Mouse (Mus musculus): ENCODE results near the gene Galk1. TPM values are rescaled to one million over a fixed set of nuclear protein-coding genes. Genes with fewer than 3 reads are reported as not detected.

Galk1 gene
- polyA plus RNA-seq, 1 experiment from 2014 or later = 387 TPM

DNA sequence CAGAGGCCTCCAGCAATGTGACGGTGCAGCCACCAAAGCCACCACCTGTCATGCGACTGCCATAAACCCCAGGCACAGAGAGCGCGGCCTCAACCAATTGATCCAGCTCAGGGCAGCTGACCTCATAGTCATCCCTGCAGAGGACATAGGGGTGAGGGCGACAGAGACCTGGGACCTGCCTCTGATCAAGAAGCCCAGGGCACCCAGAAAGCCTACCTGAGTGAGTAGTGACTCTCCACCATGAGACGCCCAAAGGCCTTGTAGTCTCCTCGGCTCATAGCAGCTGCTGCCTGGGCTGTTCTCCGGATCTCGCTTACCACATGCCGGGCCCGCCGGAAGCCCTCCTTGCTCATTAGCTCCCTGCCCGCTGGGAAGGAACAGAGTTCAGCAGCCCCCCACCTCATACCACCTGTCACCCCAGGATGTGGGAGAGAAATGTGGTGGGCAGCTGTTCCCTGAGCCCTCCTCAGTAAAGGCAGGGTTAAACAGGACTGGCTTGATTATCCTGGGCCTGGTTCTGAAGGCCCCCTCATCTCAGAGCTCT lies 3.6 kb downstream of the Galk1 start:
- 0 out of 2 replicates have a peak, but pooled peaks have one; percentile 5 for ATAC-seq
- H3K36me3 ChIP-seq (ENCODE audit: control insufficient read depth, insufficient read depth) = peaks cover 41% of the 10 kb centered on the region
- no peak for TF ChIP-seq CTCF (IDR thresholded peaks at IDR 0.05; ENCODE audit: low read depth)
- H3K9me3 ChIP-seq (ENCODE audit: control insufficient read depth) = no peaks in the 10 kb centered on the region
- peak overlapping the region; percentile 95 for H3K27ac ChIP-seq (ENCODE audit: low read depth, low read length)
- peaks cover 17% of the 10 kb centered on the region for H3K4me1 ChIP-seq (replicated peaks; ENCODE audit: control insufficient read depth, insufficient read depth, low read length)
- no peak overlapping the region for H3K4me2 ChIP-seq (replicated peaks; ENCODE audit: low read depth)
- 81% methylated on average over 13 of the region's 13 CpGs for WGBS
- no peak overlapping the region for H3K4me3 ChIP-seq (ENCODE audit: low read depth, low read length)
- no peak overlapping the region for H3K9ac ChIP-seq (ENCODE audit: low read depth, low read length)
- no peaks in the 10 kb centered on the region for H3K27me3 ChIP-seq (replicated peaks; ENCODE audit: control insufficient read depth, insufficient read depth, low read length)

DNA sequence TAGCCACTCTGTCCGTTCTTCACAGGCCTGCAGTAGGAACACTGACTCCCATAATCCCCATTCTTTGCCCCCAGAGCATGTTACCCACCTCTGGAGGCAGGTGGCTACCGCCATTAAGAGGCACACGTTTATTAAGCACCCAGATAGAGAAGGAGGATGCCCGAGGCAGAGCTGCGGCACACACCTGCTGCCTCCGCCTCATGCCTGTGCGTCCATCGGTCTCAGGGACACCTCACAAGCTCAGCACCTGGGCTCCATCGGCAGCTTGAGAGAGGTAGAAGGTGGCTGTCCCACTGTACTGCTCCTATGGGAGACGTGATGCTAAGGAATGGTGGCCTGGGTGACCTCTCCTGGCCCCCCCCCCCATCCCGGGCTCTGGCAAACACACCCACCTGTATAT lies 4.1 kb downstream of the Galk1 start:
- WGBS = 66% methylated on average over 11 of the region's 11 CpGs
- no peak for TF ChIP-seq CTCF (IDR thresholded peaks at IDR 0.05; ENCODE audit: low read depth)

GRCm38 (mm10) chr11:116007095-116007850 lies 5.2 kb downstream of the Galk1 start:
- Histone ChIP-seq H3K4me3 (ENCODE audit: low read depth, low read length) (no peak overlapping the region), H3K4me1 (replicated peaks; ENCODE audit: control insufficient read depth, insufficient read depth, low read length) (peaks cover 11% of the 10 kb centered on the region; the same call in 1 of the 2 replicates), H3K9me3 (ENCODE audit: control insufficient read depth) (no peaks in the 10 kb centered on the region), H3K4me2 (replicated peaks; ENCODE audit: low read depth) (peak overlapping the region; percentile 65; the same call in 1 of the 2 replicates), H3K27me3 (replicated peaks; ENCODE audit: control insufficient read depth, insufficient read depth, low read length) (no peaks in the 10 kb centered on the region), H3K27ac (ENCODE audit: low read depth, low read length) (peak overlapping the region; percentile 95), H3K36me3 (ENCODE audit: control insufficient read depth, insufficient read depth) (peaks cover 41% of the 10 kb centered on the region), H3K9ac (ENCODE audit: low read depth, low read length) (no peak overlapping the region; the same call in 1 of the 2 replicates)
- ATAC-seq = no peak
- 72% methylated on average over 28 of the region's 28 CpGs for WGBS
- no peak for TF ChIP-seq CTCF (IDR thresholded peaks at IDR 0.05; ENCODE audit: low read depth)

More for the DNA sequence above, 4.1 kb downstream of the Galk1 start:
- Histone ChIP-seq H3K36me3 (ENCODE audit: control insufficient read depth, insufficient read depth) (peaks cover 41% of the 10 kb centered on the region), H3K27ac (ENCODE audit: low read depth, low read length) (peak overlapping the region; percentile 95), H3K4me1 (replicated peaks; ENCODE audit: control insufficient read depth, insufficient read depth, low read length) (peaks cover 17% of the 10 kb centered on the region), H3K4me3 (ENCODE audit: low read depth, low read length) (no peak overlapping the region), H3K9me3 (ENCODE audit: control insufficient read depth) (no peaks in the 10 kb centered on the region), H3K27me3 (replicated peaks; ENCODE audit: control insufficient read depth, insufficient read depth, low read length) (no peaks in the 10 kb centered on the region), H3K4me2 (replicated peaks; ENCODE audit: low read depth) (no peak overlapping the region), H3K9ac (ENCODE audit: low read depth, low read length) (no peak overlapping the region)
- ATAC-seq = no peak

GRCm38 (mm10) chr11:116005701-116006419 lies 6.7 kb downstream of the Galk1 start:
- no peaks in the 10 kb centered on the region for H3K9me3 ChIP-seq (ENCODE audit: control insufficient read depth)
- H3K27me3 ChIP-seq (replicated peaks; ENCODE audit: control insufficient read depth, insufficient read depth, low read length) = no peaks in the 10 kb centered on the region
- H3K4me2 ChIP-seq (replicated peaks; ENCODE audit: low read depth) = peak overlapping the region; percentile 65
- peak overlapping the region; percentile 40 for H3K9ac ChIP-seq (ENCODE audit: low read depth, low read length)
- peaks cover 46% of the 10 kb centered on the region for H3K36me3 ChIP-seq (ENCODE audit: control insufficient read depth, insufficient read depth)
- H3K4me3 ChIP-seq (ENCODE audit: low read depth, low read length) = no peak overlapping the region
- WGBS = 45% methylated on average over 9 of the region's 9 CpGs
- TF ChIP-seq CTCF (IDR thresholded peaks at IDR 0.05; ENCODE audit: low read depth) = no peak
- ATAC-seq = peak; percentile 35
- H3K27ac ChIP-seq (ENCODE audit: low read depth, low read length) = peak overlapping the region; percentile 95
- H3K4me1 ChIP-seq (replicated peaks; ENCODE audit: control insufficient read depth, insufficient read depth, low read length) = peaks cover 11% of the 10 kb centered on the region; the same call in 1 of the 2 replicates

DNA sequence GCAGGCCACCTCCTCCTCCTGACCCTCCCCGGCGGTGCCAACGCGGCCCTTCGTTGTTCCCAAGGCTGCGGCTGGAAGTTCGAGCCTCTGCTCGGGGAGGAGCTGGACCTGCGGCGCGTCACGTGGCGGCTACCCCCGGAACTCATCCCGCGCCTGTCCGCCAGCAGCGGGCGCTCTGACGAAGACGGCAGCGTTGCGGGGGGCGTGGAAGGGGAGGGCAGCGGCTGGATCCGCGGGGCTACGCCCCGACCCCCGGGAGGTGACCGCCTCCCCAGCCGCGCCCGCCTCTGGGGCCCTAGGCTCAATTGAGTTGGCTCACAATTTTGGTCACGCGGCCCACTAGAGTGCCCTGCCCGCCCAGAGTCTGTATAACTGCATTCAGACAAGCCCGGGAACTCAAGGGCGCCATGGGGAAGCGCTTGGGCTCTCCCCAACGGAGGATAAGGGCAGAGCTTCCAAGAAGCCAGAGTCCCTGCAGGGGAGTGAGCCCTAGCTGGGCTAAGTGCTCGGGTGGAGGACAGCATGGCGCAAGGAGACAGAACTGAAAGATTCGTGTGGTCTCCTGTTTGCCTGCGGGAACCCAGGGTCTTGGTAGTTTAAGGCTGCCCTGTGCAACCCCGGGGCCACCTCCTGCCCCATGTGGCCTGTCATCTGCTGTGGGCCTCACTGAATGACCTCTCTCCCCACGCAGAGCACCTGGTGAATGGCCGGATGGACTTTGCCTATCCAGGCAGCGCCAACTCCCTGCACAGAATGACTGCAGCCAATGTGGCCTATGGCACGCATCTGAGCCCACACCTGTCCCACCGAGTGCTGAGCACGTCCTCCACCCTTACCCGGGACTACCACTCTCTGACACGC lies 7.4 kb downstream of the Galk1 start:
- no peaks in the 10 kb centered on the region for H3K9me3 ChIP-seq (ENCODE audit: control insufficient read depth)
- peaks cover 44% of the 10 kb centered on the region; the same call in 1 of the 2 replicates for H3K36me3 ChIP-seq (ENCODE audit: control insufficient read depth, insufficient read depth)
- peak; percentile 73 for ATAC-seq
- peak overlapping the region; percentile 40 for H3K9ac ChIP-seq (ENCODE audit: low read depth, low read length)
- no peaks in the 10 kb centered on the region for H3K27me3 ChIP-seq (replicated peaks; ENCODE audit: control insufficient read depth, insufficient read depth, low read length)
- WGBS = 3% methylated on average over 53 of the region's 54 CpGs
- peak; percentile 88 for TF ChIP-seq CTCF (IDR thresholded peaks at IDR 0.05; ENCODE audit: low read depth)
- H3K4me1 ChIP-seq (replicated peaks; ENCODE audit: control insufficient read depth, insufficient read depth, low read length) = peaks cover 11% of the 10 kb centered on the region; the same call in 1 of the 2 replicates
- peak overlapping the region; percentile 95 for H3K27ac ChIP-seq (ENCODE audit: low read depth, low read length)
- peak overlapping the region; percentile 65 for H3K4me2 ChIP-seq (replicated peaks; ENCODE audit: low read depth)
- H3K4me3 ChIP-seq (ENCODE audit: low read depth, low read length) = peak overlapping the region; percentile 21
